Mouse (Mus musculus) monocyte, adult 2 months (primary cell): ENCODE data around the gene Mlycd.
"Not testable (repeated sequence)": the region's sequence is repeated elsewhere in the genome, so short reads cannot be mapped to it uniquely, and the experiment has no call there.

Experiments used
- DNase-seq, 2 experiments: peaks; one replicate each; pipeline ENCODE4 v3.0.0; 2022; ENCODE audit warnings: low spot score in 2 of 2, low read depth in 1 of 2

The Mlycd gene

GRCm38 (mm10) chr8:119394524-119395026, at the start of gene Mlycd:
TSS of gene Mlycd (plus strand) at chr8:119394878.
- DNase-seq: peak; percentile 66 to 82

- no peak for DNase-seq
These were observed 49.5 kb upstream of the Mlycd start for GRCm38 (mm10) chr8:119345029-119345682.

GRCm38 (mm10) chr8:119345683-119346075, 49.0 kb upstream of the Mlycd start:
- no peak for DNase-seq

GRCm38 (mm10) chr8:119351647-119352046, 43.0 kb upstream of the Mlycd start:
- no peak for DNase-seq

- no peak for DNase-seq
These were observed 41.6 kb upstream of the Mlycd start for GRCm38 (mm10) chr8:119352977-119353658.

GRCm38 (mm10) chr8:119353659-119354023, 41.0 kb upstream of the Mlycd start:
- no peak for DNase-seq

GRCm38 (mm10) chr8:119356631-119357030, 38.0 kb upstream of the Mlycd start:
- DNase-seq: not testable (repeated sequence)

- DNase-seq: no peak
These were observed 36.5 kb upstream of the Mlycd start for GRCm38 (mm10) chr8:119358175-119358574.

GRCm38 (mm10) chr8:119358836-119359235, 35.8 kb upstream of the Mlycd start:
- DNase-seq: peak in 1 of 2 experiments; percentile 18

GRCm38 (mm10) chr8:119360686-119361295, 33.9 kb upstream of the Mlycd start:
- DNase-seq: no peak

- DNase-seq: not testable (repeated sequence)
These were observed 20.0 kb upstream of the Mlycd start for GRCm38 (mm10) chr8:119374716-119375115.

GRCm38 (mm10) chr8:119378476-119378875, 16.2 kb upstream of the Mlycd start:
- no peak for DNase-seq

GRCm38 (mm10) chr8:119380619-119381018, 14.1 kb upstream of the Mlycd start:
- no peak for DNase-seq

GRCm38 (mm10) chr8:119384478-119384877, 10.2 kb upstream of the Mlycd start:
- peak in 1 of 2 experiments; percentile 23 for DNase-seq

- DNase-seq: no peak
These were observed 8.8 kb upstream of the Mlycd start for GRCm38 (mm10) chr8:119385854-119386253.

- DNase-seq: no peak
These were observed 7.7 kb upstream of the Mlycd start for GRCm38 (mm10) chr8:119386988-119387387.

GRCm38 (mm10) chr8:119394097-119394496, 581 bp upstream of the Mlycd start:
- DNase-seq: no peak

GRCm38 (mm10) chr8:119395072-119395950, 633 bp downstream of the Mlycd start:
- DNase-seq: no peak

GRCm38 (mm10) chr8:119398558-119398957, 3.9 kb downstream of the Mlycd start:
- no peak for DNase-seq

GRCm38 (mm10) chr8:119399255-119399654, 4.6 kb downstream of the Mlycd start:
- no peak for DNase-seq

- DNase-seq: no peak
These were observed 5.5 kb downstream of the Mlycd start for GRCm38 (mm10) chr8:119400122-119400671.
